In genomic region chr2:167931985-167932726, GRCm38 (mm10) we compare ENCODE assay signal across 8 mouse cellular contexts. TPM values are rescaled to one million over a fixed set of nuclear protein-coding genes. Genes with fewer than 3 reads are reported as not detected.
DNase-seq lines count a peak whose midpoint lies in the region; ATAC-seq and TF ChIP-seq lines count a peak whose summit lies in the region.

Gene Ptpn1, plus strand, starts transcription at chr2:167932057.

- no peaks in the 10 kb centered on the region for H3K9me3 ChIP-seq in MEL (replicated peaks; ENCODE audit: insufficient read depth, low read length)
- no peaks in the 10 kb centered on the region for H3K9me3 ChIP-seq in forebrain, postnatal 0 days (ENCODE audit: low read length)
- H3K9me3 ChIP-seq in lung, embryonic 15.5 days = no peaks in the 10 kb centered on the region

- TF ChIP-seq POLR2A in MEL (IDR thresholded peaks at IDR 0.05; ENCODE audit: control insufficient read depth in 1 of 2, insufficient read depth in 1 of 2, low read depth in 1 of 2, low read length in 2 of 2, poor library complexity in 1 of 2) = peak; percentile 87 to 89
- TF ChIP-seq POLR2A in cerebellum, adult 2 months (IDR thresholded peaks at IDR 0.05; ENCODE audit: borderline replicate concordance, insufficient read depth, low read length) = peak; percentile 75

- no peaks in the 10 kb centered on the region for H3K27me3 ChIP-seq in MEL (ENCODE audit: control insufficient read depth in 1 of 2, insufficient read depth in 2 of 2, low read length in 2 of 2)
- H3K27me3 ChIP-seq in cerebellum, adult 2 months (ENCODE audit: control insufficient read depth, insufficient read depth, low read length) = no peaks in the 10 kb centered on the region
- H3K27me3 ChIP-seq in forebrain, postnatal 0 days (ENCODE audit: insufficient read depth, low read length) = no peaks in the 10 kb centered on the region
- H3K27me3 ChIP-seq in lung, embryonic 15.5 days = no peaks in the 10 kb centered on the region

- H3K9ac ChIP-seq in MEL (ENCODE audit: control insufficient read depth, low read depth, low read length, poor library complexity, severe bottlenecking) = peak within 1 kb of the TSS; percentile 89
- H3K9ac ChIP-seq in forebrain, postnatal 0 days = peak within 1 kb of the TSS; percentile 90
- H3K9ac ChIP-seq in lung, embryonic 15.5 days = peak within 1 kb of the TSS; percentile 83

- TF ChIP-seq RAD21 in MEL (IDR thresholded peaks at IDR 0.05; ENCODE audit: low read depth, low read length) = no peak

- peaks cover 0 to 20% of the 10 kb centered on the region in 2 experiments; a peak in 2 of 4 replicates for H3K36me3 ChIP-seq in MEL (ENCODE audit: control insufficient read depth in 1 of 2, insufficient read depth in 2 of 2, low read length in 2 of 2)
- no peaks in the 10 kb centered on the region for H3K36me3 ChIP-seq in forebrain, postnatal 0 days (ENCODE audit: insufficient read depth)
- H3K36me3 ChIP-seq in lung, embryonic 15.5 days = no peaks in the 10 kb centered on the region

- 0 out of 4 replicates have a peak, but pooled peaks of 1 of the 2 experiments have one; percentile 5 for TF ChIP-seq EP300 in MEL (IDR thresholded peaks at IDR 0.05; ENCODE audit: low read depth in 1 of 2, low read length in 2 of 2)

- H3K79me2 ChIP-seq in MEL (ENCODE audit: control insufficient read depth, insufficient read depth, low read length, poor library complexity) = peaks cover 45% of the 10 kb centered on the region

- H3K4me2 ChIP-seq in forebrain, postnatal 0 days (ENCODE audit: low read depth) = peak within 1 kb of the TSS; percentile 64
- peak within 1 kb of the TSS; percentile 76 for H3K4me2 ChIP-seq in lung, embryonic 15.5 days

- peak; percentile 98 for DNase-seq in MEL (ENCODE audit: low read depth, low spot score)
- DNase-seq in cerebellum, adult 2 months = peak; percentile 97
- DNase-seq in forebrain, postnatal 0 days = peak; percentile 98
- DNase-seq in heart, postnatal 4 days = peak; percentile 99
- DNase-seq in layer of hippocampus, adult 8-10 months (ENCODE audit: low spot score in 2 of 2) = peak; percentile 95 to 97
- peak; percentile 96 for DNase-seq in ovary, adult 18-20 months (ENCODE audit: low spot score)
- peak; percentile 99 for DNase-seq in thymus, postnatal 0 days (ENCODE audit: low spot score)

- TF ChIP-seq CTCF in MEL (IDR thresholded peaks at IDR 0.05 in 2 of 3, conservative IDR thresholded peaks at IDR 0.05 in 1 of 3; ENCODE audit: control insufficient read depth in 1 of 3, insufficient read depth in 1 of 3, low read depth in 2 of 3, low read length in 3 of 3, poor library complexity in 1 of 3, severe bottlenecking in 1 of 3) = no peak
- TF ChIP-seq CTCF in cerebellum, adult 2 months (IDR thresholded peaks at IDR 0.05; ENCODE audit: borderline replicate concordance, insufficient read depth, low read depth, low read length) = no peak
- TF ChIP-seq CTCF in forebrain, postnatal 0 days (IDR thresholded peaks at IDR 0.05; ENCODE audit: low read depth) = no peak

- under 1% methylated on average over 99 of the region's 99 CpGs for WGBS in cerebellum, adult 2 months
- WGBS in forebrain, postnatal 0 days = 3% methylated on average over 73 of the region's 99 CpGs
- WGBS in lung, embryonic 15.5 days = under 1% methylated on average over 92 of the region's 99 CpGs

- peak within 1 kb of the TSS; percentile 89 to 90 for H3K4me3 ChIP-seq in MEL (ENCODE audit: control insufficient read depth in 1 of 2, insufficient read depth in 1 of 2, low read depth in 2 of 2, low read length in 2 of 2)
- H3K4me3 ChIP-seq in cerebellum, adult 2 months (replicated peaks; ENCODE audit: insufficient read depth, low read depth, low read length) = peak within 1 kb of the TSS; percentile 69
- peak within 1 kb of the TSS; percentile 89 for H3K4me3 ChIP-seq in forebrain, postnatal 0 days (ENCODE audit: low read depth, low read length)
- H3K4me3 ChIP-seq in lung, embryonic 15.5 days = peak within 1 kb of the TSS; percentile 91

- H3K4me1 ChIP-seq in MEL (ENCODE audit: control insufficient read depth in 1 of 2, insufficient read depth in 2 of 2, low read length in 2 of 2) = peaks cover 2 to 23% of the 10 kb centered on the region in 2 experiments
- H3K4me1 ChIP-seq in cerebellum, adult 2 months (ENCODE audit: control insufficient read depth, insufficient read depth, low read length) = no peaks in the 10 kb centered on the region
- peaks cover 13% of the 10 kb centered on the region for H3K4me1 ChIP-seq in forebrain, postnatal 0 days (ENCODE audit: insufficient read depth)
- H3K4me1 ChIP-seq in lung, embryonic 15.5 days = peaks cover 42% of the 10 kb centered on the region

- ATAC-seq in forebrain, postnatal 0 days = peak; percentile 99
- peak; percentile 96 for ATAC-seq in lung, embryonic 15.5 days (ENCODE audit: borderline replicate concordance, extremely low read depth, low FRiP score, low TSS enrichment)

- peak within 1 kb of the TSS; percentile 74 for H3K27ac ChIP-seq in MEL (ENCODE audit: control insufficient read depth, low read depth, low read length)
- H3K27ac ChIP-seq in cerebellum, adult 2 months (ENCODE audit: insufficient read depth, low read length) = peak within 1 kb of the TSS; percentile 45
- peak within 1 kb of the TSS; percentile 80 for H3K27ac ChIP-seq in forebrain, postnatal 0 days (ENCODE audit: low read depth, low read length)
- peak within 1 kb of the TSS; percentile 81 for H3K27ac ChIP-seq in lung, embryonic 15.5 days

TF ChIP-seq in MEL, 35 proteins besides CTCF, POLR2A, EP300 and RAD21:
- TF ChIP-seq RCOR1 (IDR thresholded peaks at IDR 0.05; ENCODE audit: low read depth, low read length) = no peak
- TF ChIP-seq MAX (IDR thresholded peaks at IDR 0.05; ENCODE audit: low read length) = no peak; the same call in 1 of the 2 replicates
- no peak for TF ChIP-seq MYC (IDR thresholded peaks at IDR 0.05; ENCODE audit: low read depth, low read length)
- no peak for TF ChIP-seq MYB (IDR thresholded peaks at IDR 0.05; ENCODE audit: low read depth, low read length)
- TF ChIP-seq CHD1 (IDR thresholded peaks at IDR 0.05; ENCODE audit: low read depth, low read length) = 0 out of 2 replicates have a peak, but pooled peaks have one; percentile 63
- peak; percentile 75 for TF ChIP-seq POLR2AphosphoS2 (IDR thresholded peaks at IDR 0.05; ENCODE audit: low read length)
- TF ChIP-seq USF1 (IDR thresholded peaks at IDR 0.05; ENCODE audit: low read depth, low read length) = no peak
- no peak for TF ChIP-seq USF2 (IDR thresholded peaks at IDR 0.05; ENCODE audit: borderline replicate concordance in 1 of 2, insufficient read depth in 1 of 2, low read depth in 1 of 2, low read length in 2 of 2)
- peak; percentile 28; the same call in 1 of the 2 replicates for TF ChIP-seq TBP (IDR thresholded peaks at IDR 0.05; ENCODE audit: low read depth, low read length)
- TF ChIP-seq MAZ (IDR thresholded peaks at IDR 0.05; ENCODE audit: low read depth, low read length) = peak; percentile 65; the same call in 1 of the 2 replicates
- peak; percentile 58; the same call in 1 of the 2 replicates for TF ChIP-seq NRF1 (IDR thresholded peaks at IDR 0.05; ENCODE audit: insufficient read depth, low read depth, low read length, poor library complexity, severe bottlenecking)
- peak; percentile 93 for TF ChIP-seq NELFE (IDR thresholded peaks at IDR 0.05; ENCODE audit: low read depth, low read length)
- TF ChIP-seq GABPA (IDR thresholded peaks at IDR 0.05; ENCODE audit: low read depth, low read length) = no peak
- no peak for TF ChIP-seq ZNF384 (IDR thresholded peaks at IDR 0.05; ENCODE audit: low read depth, low read length)
- no peak for TF ChIP-seq CHD2 (IDR thresholded peaks at IDR 0.05; ENCODE audit: low read length)
- no peak for TF ChIP-seq MAFK (IDR thresholded peaks at IDR 0.05; ENCODE audit: borderline replicate concordance, low read depth, low read length)
- TF ChIP-seq ZC3H11A (IDR thresholded peaks at IDR 0.05; ENCODE audit: low read depth, low read length) = no peak
- TF ChIP-seq KAT2A (conservative IDR thresholded peaks at IDR 0.05; ENCODE audit: low read depth, low read length) = no peak
- peak; percentile 87 for TF ChIP-seq ELF1 (IDR thresholded peaks at IDR 0.05; ENCODE audit: low read depth, low read length)
- no peak for TF ChIP-seq ETS1 (IDR thresholded peaks at IDR 0.05; ENCODE audit: low read depth, low read length)
- TF ChIP-seq MXI1 (IDR thresholded peaks at IDR 0.05; ENCODE audit: low read depth, low read length) = peak; percentile 83
- no peak for TF ChIP-seq ZKSCAN1 (IDR thresholded peaks at IDR 0.05; ENCODE audit: low read depth, low read length)
- TF ChIP-seq GATA1 (IDR thresholded peaks at IDR 0.05; ENCODE audit: low read depth, low read length) = no peak
- TF ChIP-seq UBTF (IDR thresholded peaks at IDR 0.05; ENCODE audit: borderline replicate concordance, insufficient read depth, low read depth, low read length) = peak; percentile 66; the same call in 1 of the 2 replicates
- TF ChIP-seq ZMIZ1 (IDR thresholded peaks at IDR 0.05; ENCODE audit: low read depth, low read length) = peak; percentile 84; the same call in 1 of the 2 replicates
- peak; percentile 79 for TF ChIP-seq HCFC1 (IDR thresholded peaks at IDR 0.05; ENCODE audit: low read depth, low read length)
- TF ChIP-seq TAL1 (IDR thresholded peaks at IDR 0.05; ENCODE audit: low read length) = no peak
- TF ChIP-seq POLR2AphosphoS5 (IDR thresholded peaks at IDR 0.05; ENCODE audit: borderline replicate concordance, low read depth, low read length) = no peak
- TF ChIP-seq BHLHE40 (IDR thresholded peaks at IDR 0.05; ENCODE audit: borderline replicate concordance, low read depth, low read length) = no peak
- no peak for TF ChIP-seq JUND (IDR thresholded peaks at IDR 0.05; ENCODE audit: low read depth, low read length)
- TF ChIP-seq TCF12 (IDR thresholded peaks at IDR 0.05; ENCODE audit: low read depth, low read length) = peak; percentile 55

RNA-seq across cellular contexts. Expression of gene Ptpn1, which starts in this region (rescaled TPM):
- total RNA-seq in MEL (2012; rRNA removed) = 55.3 and 55.9 TPM in 2 replicates
- polyA plus RNA-seq in MEL (2012; ENCODE audit: insufficient read depth in 1 of 2, insufficient read length in 2 of 2, low read depth in 1 of 2, low replicate concordance in 2 of 2, missing spikeins in 1 of 2) = 10 to 100 TPM in 1 of 2 experiments, not detected in 1; 62.9 TPM
- 24.5 and 25.0 TPM in 2 replicates for polyA plus RNA-seq in cerebellum, adult 2 months (2012; rRNA removed)
- total RNA-seq in forebrain, postnatal 0 days (2014; rRNA removed) = 34.8 and 47.0 TPM in 2 replicates
- 70.6 and 75.4 TPM in 2 replicates for polyA plus RNA-seq in forebrain, postnatal 0 days (2015; fragmentation: Nextera tagmentation; extraction: Ambion mirVana)
- 10 to 100 TPM; 37.7 to 38.1 TPM for total RNA-seq in heart, postnatal 4 days (2021)
- 10 to 100 TPM; 56.2 to 59.7 (median 58.3) TPM for total RNA-seq in layer of hippocampus, adult 8-10 months (2022)
- polyA plus RNA-seq in lung, embryonic 15.5 days (2015; fragmentation: Nextera tagmentation; extraction: Ambion mirVana) = 65.8 and 74.4 TPM in 2 replicates
- polyA plus RNA-seq in thymus, postnatal 0 days (2015; fragmentation: Nextera tagmentation; extraction: Ambion mirVana) = 102 and 110 TPM in 2 replicates

Comparison
In these comparisons a context has a peak if more than half of its experiments do, and no peak if none do; other contexts are left out.
1. Peak in every context shown above with its lines: DNase-seq, ATAC-seq, H3K4me3 ChIP-seq and H3K27ac ChIP-seq.